Mouse (Mus musculus): ENCODE results near the gene Zbtb18. TPM values are rescaled to one million over a fixed set of nuclear protein-coding genes. Genes with fewer than 3 reads are reported as not detected.

The Zbtb18 gene
- polyA plus RNA-seq (2014; fragmentation: Illumina TruSeq; extraction: RNeasy Lipid Tissue Mini Kit (QIAGEN cat#74804); ENCODE audit: low read depth, low replicate concordance): 85.2 TPM

GRCm38 (mm10) chr1:177442196-177442808 is at the start of gene Zbtb18:
TSS of gene Zbtb18 (plus strand) at chr1:177442351.

Other genes starting within 250 kb of the Zbtb18 start
- 48.6 TPM for gene Akt3, start 184.1 kb upstream of the Zbtb18 start, polyA plus RNA-seq (2014; fragmentation: Illumina TruSeq; extraction: RNeasy Lipid Tissue Mini Kit (QIAGEN cat#74804); ENCODE audit: low read depth, low replicate concordance)